Mouse (Mus musculus) liver, embryonic 16.5 days (tissue): ENCODE measurements around the gene Klhl42. TPM values are rescaled to one million over a fixed set of nuclear protein-coding genes. Genes with fewer than 3 reads are reported as not detected.

Experiments used
- ATAC-seq: fragments of 200-750 bp; cut with Nextera tagmentation; 2 replicates; pipeline ENCODE4 v1.8.0; 2017; ENCODE audit warnings: low read depth, mild to moderate bottlenecking, moderate number of reproducible peaks, moderate library complexity
- H3K27ac ChIP-seq: fragments of 300-500 bp; sonication (generic); 2 replicates; pipeline ENCODE4 v1.5.1; 2014; ENCODE audit warnings: mild to moderate bottlenecking, low read length
- H3K27me3 ChIP-seq: fragments of 300-500 bp; sonication (generic); 2 replicates; pipeline ENCODE4 v1.6.1; 2014; ENCODE audit warnings: low read depth, low read length, mixed read lengths; ENCODE audit not compliant: control insufficient read depth, insufficient read depth
- H3K36me3 ChIP-seq: fragments of 300-500 bp; sonication (generic); 2 replicates; pipeline ENCODE4 v1.6.1; 2014; ENCODE audit warnings: mild to moderate bottlenecking; ENCODE audit not compliant: control insufficient read depth, insufficient read depth
- H3K4me1 ChIP-seq: fragments of 300-500 bp; sonication (generic); 2 replicates; pipeline ENCODE4 v1.6.1; 2014; ENCODE audit warnings: low read depth, low read length, mixed read lengths; ENCODE audit not compliant: control insufficient read depth
- H3K4me2 ChIP-seq: fragments of 300-500 bp; sonication (generic); 2 replicates; pipeline ENCODE4 v1.6.1; 2014; ENCODE audit warnings: low read depth, low read length, mixed read lengths
- H3K4me3 ChIP-seq: fragments of 300-500 bp; sonication (generic); 2 replicates; pipeline ENCODE4 v1.5.1; 2014; ENCODE audit warnings: low read depth, mild to moderate bottlenecking, low read length
- H3K9ac ChIP-seq: fragments of 300-500 bp; sonication (generic); 2 replicates; pipeline ENCODE4 v1.6.1; 2014; ENCODE audit warnings: low read depth, low read length
- H3K9me3 ChIP-seq: fragments of 300-500 bp; sonication (generic); replicated peaks from 2 replicates; pipeline ENCODE4 v1.6.1; 2016; ENCODE audit warnings: low read length; ENCODE audit not compliant: control insufficient read depth
- WGBS: fragments of 180-500 bp; shearing (Covaris S2); extraction: QIAGEN DNeasy Blood & Tissue Kit; methylation state at CpG from one replicate; pipeline ENCODE4 v1.1.7; 2014; ENCODE audit not compliant: insufficient replicate concordance; 5-methylcytosine and 5-hydroxymethylcytosine counted together
- polyA plus RNA-seq: library from polyadenylated mRNA; unstranded; fragments of >200 nt; fragmentation: Nextera tagmentation; extraction: Ambion mirVana; gene quantifications from 2 replicates; pipeline ENCODE4 v1.2.1, GENCODE M21; 2015

Gene Klhl42
- polyA plus RNA-seq, 1 experiment from 2014 or later = 1.8 TPM

- WGBS = 69% methylated on average over 10 of the region's 10 CpGs
- H3K27ac ChIP-seq = no peak overlapping the region
- H3K4me2 ChIP-seq = no peak overlapping the region
- no peaks in the 10 kb centered on the region for H3K27me3 ChIP-seq
- H3K4me3 ChIP-seq = no peak overlapping the region
- H3K9ac ChIP-seq = no peak overlapping the region
- no peak for ATAC-seq
- H3K4me1 ChIP-seq = no peaks in the 10 kb centered on the region
- H3K36me3 ChIP-seq = no peaks in the 10 kb centered on the region
- H3K9me3 ChIP-seq = no peaks in the 10 kb centered on the region
Measured at GRCm38 (mm10) chr6:147079919-147080318, 11.3 kb upstream of the Klhl42 start.

GRCm38 (mm10) chr6:147085398-147086040, 5.7 kb upstream of the Klhl42 start:
- H3K4me3 ChIP-seq = no peak overlapping the region
- H3K4me2 ChIP-seq = no peak overlapping the region
- H3K36me3 ChIP-seq = no peaks in the 10 kb centered on the region
- ATAC-seq = no peak
- WGBS = 47% methylated on average over 7 of the region's 7 CpGs
- H3K27ac ChIP-seq = no peak overlapping the region
- H3K4me1 ChIP-seq = peaks cover 2% of the 10 kb centered on the region; the same call in 1 of the 2 replicates
- no peak overlapping the region for H3K9ac ChIP-seq
- H3K9me3 ChIP-seq = no peaks in the 10 kb centered on the region
- 0 out of 2 replicates have a peak, but pooled peaks cover 3% of the 10 kb centered on the region for H3K27me3 ChIP-seq

GRCm38 (mm10) chr6:147086594-147087225, 4.5 kb upstream of the Klhl42 start, which contains the start of gene Mansc4:
Gene Mansc4 (minus strand): TSS chr6:147087032.
- no peak for ATAC-seq
- Histone ChIP-seq H3K36me3 (no peaks in the 10 kb centered on the region), H3K9ac (no peak within 1 kb of the TSS), H3K4me1 (peaks cover 2% of the 10 kb centered on the region; the same call in 1 of the 2 replicates), H3K4me2 (no peak within 1 kb of the TSS), H3K27me3 (0 out of 2 replicates have a peak, but pooled peaks cover 3% of the 10 kb centered on the region), H3K9me3 (no peaks in the 10 kb centered on the region), H3K4me3 (no peak within 1 kb of the TSS), H3K27ac (no peak within 1 kb of the TSS)
- 15% methylated on average over 20 of the region's 20 CpGs for WGBS

- Histone ChIP-seq H3K27me3 (0 out of 2 replicates have a peak, but pooled peaks cover 3% of the 10 kb centered on the region), H3K36me3 (no peaks in the 10 kb centered on the region), H3K27ac (no peak overlapping the region), H3K9ac (no peak overlapping the region), H3K9me3 (no peaks in the 10 kb centered on the region), H3K4me1 (peaks cover 7% of the 10 kb centered on the region), H3K4me3 (no peak overlapping the region), H3K4me2 (no peak overlapping the region)
- WGBS = 43% methylated on average over 7 of the region's 7 CpGs
- ATAC-seq = no peak
Measured at GRCm38 (mm10) chr6:147087736-147088135, 3.4 kb upstream of the Klhl42 start.

- WGBS = 65% methylated on average over 3 of the region's 3 CpGs
- no peak overlapping the region for H3K9ac ChIP-seq
- ATAC-seq = no peak
Measured at GRCm38 (mm10) chr6:147088517-147088916, 2.7 kb upstream of the Klhl42 start.

GRCm38 (mm10) chr6:147090191-147090590, 988 bp upstream of the Klhl42 start:
- Histone ChIP-seq H3K4me1 (peaks cover 8% of the 10 kb centered on the region), H3K4me3 (no peak overlapping the region), H3K9me3 (no peaks in the 10 kb centered on the region), H3K4me2 (no peak overlapping the region; the same call in 1 of the 2 replicates), H3K27ac (no peak overlapping the region), H3K36me3 (no peaks in the 10 kb centered on the region), H3K27me3 (0 out of 2 replicates have a peak, but pooled peaks cover 3% of the 10 kb centered on the region), H3K9ac (no peak overlapping the region)
- no peak for ATAC-seq
- WGBS = 65% methylated on average over 5 of the region's 5 CpGs

More at GRCm38 (mm10) chr6:147088517-147088916, 2.7 kb upstream of the Klhl42 start:
- H3K36me3 ChIP-seq = no peaks in the 10 kb centered on the region
- H3K9me3 ChIP-seq = no peaks in the 10 kb centered on the region
- 0 out of 2 replicates have a peak, but pooled peaks cover 3% of the 10 kb centered on the region for H3K27me3 ChIP-seq
- H3K4me1 ChIP-seq = peaks cover 8% of the 10 kb centered on the region
- no peak overlapping the region for H3K4me2 ChIP-seq
- no peak overlapping the region for H3K27ac ChIP-seq
- no peak overlapping the region for H3K4me3 ChIP-seq

GRCm38 (mm10) chr6:147092136-147092535, 957 bp downstream of the Klhl42 start:
- Histone ChIP-seq H3K4me2 (peak overlapping the region; percentile 80), H3K9ac (peak overlapping the region; percentile 72), H3K27ac (peak overlapping the region; percentile 76), H3K36me3 (no peaks in the 10 kb centered on the region), H3K27me3 (no peaks in the 10 kb centered on the region), H3K4me1 (peaks cover 8% of the 10 kb centered on the region), H3K4me3 (peak overlapping the region; percentile 78), H3K9me3 (no peaks in the 10 kb centered on the region)
- no peak for ATAC-seq
- 2% methylated on average over 15 of the region's 15 CpGs for WGBS

- H3K27me3 ChIP-seq = no peaks in the 10 kb centered on the region
- 77% methylated on average over 7 of the region's 7 CpGs for WGBS
- H3K4me2 ChIP-seq = no peak overlapping the region
- ATAC-seq = no peak
- peaks cover 8% of the 10 kb centered on the region for H3K4me1 ChIP-seq
- no peak overlapping the region for H3K9ac ChIP-seq
- no peaks in the 10 kb centered on the region for H3K36me3 ChIP-seq
- no peak overlapping the region for H3K27ac ChIP-seq
- H3K9me3 ChIP-seq = no peaks in the 10 kb centered on the region
- no peak overlapping the region for H3K4me3 ChIP-seq
Measured at GRCm38 (mm10) chr6:147094771-147095170, 3.6 kb downstream of the Klhl42 start.

- Histone ChIP-seq H3K4me1 (peaks cover 6% of the 10 kb centered on the region), H3K4me3 (no peak overlapping the region)
- WGBS = 69% methylated on average over 4 of the region's 4 CpGs
Measured at GRCm38 (mm10) chr6:147096109-147096508, 4.9 kb downstream of the Klhl42 start.

More at GRCm38 (mm10) chr6:147096109-147096508, 4.9 kb downstream of the Klhl42 start:
- Histone ChIP-seq H3K9me3 (no peaks in the 10 kb centered on the region), H3K27me3 (no peaks in the 10 kb centered on the region), H3K27ac (no peak overlapping the region), H3K4me2 (no peak overlapping the region), H3K9ac (no peak overlapping the region), H3K36me3 (no peaks in the 10 kb centered on the region)
- no peak for ATAC-seq
